Mouse (Mus musculus) embryo, embryonic 10.5 days (tissue): ENCODE measurements around the gene Sprr2j-ps.
A peak's percentile ranks its signal among the peaks of the same experiment; 100 is the strongest.

ENCODE experiments used
- DNase-seq: peaks from one replicate; pipeline ENCODE4 v3.0.0-alpha.2; 2015; ENCODE audit warnings: low spot score

The Sprr2j-ps gene

DNA sequence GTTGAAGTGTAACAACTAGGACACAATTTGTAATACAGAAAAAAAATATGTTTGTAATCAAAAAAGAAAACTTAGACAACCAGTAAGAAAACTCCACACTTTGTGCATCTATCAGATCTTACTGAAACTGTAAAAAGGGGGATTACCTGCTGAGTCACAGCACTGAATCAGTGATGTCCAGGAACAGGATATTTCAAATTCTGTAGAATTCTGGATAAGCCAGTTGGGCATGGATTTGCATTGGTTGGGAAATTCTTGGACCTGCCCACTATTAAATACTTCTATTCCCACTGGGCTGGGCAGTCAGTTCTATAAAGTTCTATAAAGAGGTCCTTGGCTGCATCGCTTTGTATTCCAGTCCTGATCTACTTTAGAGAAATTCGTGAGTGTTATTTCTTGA, at the start of gene Sprr2j-ps:
Gene Sprr2j-ps (plus strand): TSS at position 301 of the 400 bp plus-strand sequence.
- DNase-seq, result no peak

- DNase-seq, result no peak
Observed at GRCm38 (mm10) chr3:92373613-92374012, 44.3 kb upstream of the Sprr2j-ps start.

DNA sequence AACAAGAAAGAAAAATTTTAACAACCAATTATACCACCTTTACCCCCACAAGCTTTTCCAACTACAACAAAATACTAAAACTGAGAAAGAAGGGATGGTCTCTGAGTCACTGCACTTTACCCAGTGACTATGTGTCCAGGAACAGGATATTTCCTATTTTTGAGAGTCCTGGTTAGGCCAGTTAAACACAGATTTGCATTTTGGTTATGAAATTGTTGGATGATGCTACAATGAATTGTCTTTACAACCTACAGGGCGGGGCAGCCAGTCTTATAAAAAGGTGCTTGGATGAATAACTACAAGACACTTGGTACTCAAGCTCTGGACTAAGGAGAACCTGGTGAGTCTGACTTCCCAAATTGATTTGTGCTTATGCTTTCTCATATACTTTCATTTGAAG, 32.5 kb upstream of the Sprr2j-ps start, which contains the start of gene Sprr2h:
Gene Sprr2h (plus strand): TSS at position 301 of the 400 bp plus-strand sequence.
- DNase-seq, result no peak

DNA sequence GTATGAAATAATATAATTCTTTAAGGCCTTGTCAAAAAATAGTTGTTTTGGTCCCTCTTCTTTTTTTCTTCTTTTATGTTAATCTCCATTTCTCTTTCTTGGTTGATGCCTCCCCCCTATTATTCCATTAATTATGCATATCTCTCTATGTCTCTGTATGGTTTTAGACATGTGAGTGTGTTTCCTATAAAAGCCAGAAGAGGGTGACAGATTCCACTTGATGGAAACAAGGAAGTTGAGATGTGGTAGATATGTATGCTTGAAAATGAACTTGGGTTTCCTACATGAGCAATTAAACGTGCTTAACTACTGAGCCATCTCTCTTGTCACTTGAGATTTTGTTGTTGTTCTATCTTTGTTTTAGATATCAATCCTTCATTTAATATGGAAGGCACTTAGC, 23.6 kb upstream of the Sprr2j-ps start:
- DNase-seq, result peak; percentile 7

- no peak for DNase-seq
Observed at GRCm38 (mm10) chr3:92407691-92408090, 10.2 kb upstream of the Sprr2j-ps start, which contains the start of gene Sprr2i. Sprr2i (plus strand) TSS chr3:92407991.

DNA sequence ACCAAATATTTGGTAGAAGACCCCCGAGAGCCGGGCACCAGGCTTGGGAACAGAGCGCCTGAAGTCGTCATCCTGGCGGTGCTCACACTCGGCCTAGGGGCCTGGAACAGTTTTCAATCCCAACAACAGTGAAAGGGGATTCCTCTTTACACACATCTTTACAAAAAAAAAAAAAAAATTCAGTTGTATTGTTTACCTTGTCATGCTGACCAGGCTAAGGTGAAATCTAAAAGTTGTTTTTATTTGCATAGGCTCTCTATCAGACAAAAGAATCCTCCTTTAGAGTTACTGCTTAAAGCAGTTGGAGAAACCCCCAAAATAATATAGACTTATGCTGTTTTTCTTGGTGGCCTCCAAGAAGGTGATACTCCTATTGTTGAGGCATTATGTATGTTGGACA, 11.4 kb downstream of the Sprr2j-ps start, which contains the start of gene Gm9774:
Gene Gm9774 (minus strand): TSS at position 101 of the 400 bp plus-strand sequence.
- no peak for DNase-seq

DNA sequence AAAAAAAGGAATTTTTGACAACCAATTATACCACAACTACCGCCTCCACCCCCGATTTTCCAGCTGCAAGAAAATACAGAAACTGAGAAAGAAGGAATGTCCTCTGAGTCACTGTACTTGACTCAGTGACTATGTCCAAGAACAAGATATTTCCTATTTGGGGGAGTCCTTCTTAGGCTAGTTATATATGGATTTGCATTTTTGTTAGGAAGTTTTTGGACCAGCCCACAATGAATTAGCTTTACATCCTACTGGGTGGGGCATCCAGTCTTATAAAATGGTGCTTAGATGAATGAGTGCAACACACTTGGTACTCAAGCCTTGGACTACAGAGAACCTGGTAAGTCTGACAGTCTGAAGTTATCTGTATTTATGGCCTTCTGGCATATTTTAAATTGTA, 14.4 kb downstream of the Sprr2j-ps start, which contains the start of gene Sprr2k:
Gene Sprr2k (plus strand): TSS at position 301 of the 400 bp plus-strand sequence.
- DNase-seq, result no peak

DNA sequence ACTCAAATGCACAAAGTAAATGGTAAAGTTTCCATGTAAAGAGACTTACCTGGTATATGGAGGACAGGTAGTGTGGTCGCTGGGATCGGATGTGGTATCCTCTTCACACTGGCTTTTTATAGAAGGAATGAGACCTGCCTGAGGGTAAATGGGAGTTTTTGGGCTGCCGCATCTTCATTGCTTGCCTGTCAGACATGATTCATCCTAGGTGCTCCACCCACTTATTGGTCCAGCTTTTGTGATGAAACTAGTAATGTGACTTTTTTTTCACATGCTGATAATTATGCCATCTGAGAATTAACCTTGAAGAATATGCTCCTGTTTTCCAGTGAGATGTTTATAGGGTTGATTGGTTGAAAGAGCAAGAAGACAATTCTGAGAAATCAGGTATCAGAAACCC, 20.8 kb downstream of the Sprr2j-ps start, which contains the start of gene Sprr1b:
Gene Sprr1b (minus strand): TSS at position 101 of the 400 bp plus-strand sequence.
- DNase-seq, result no peak

GRCm38 (mm10) chr3:92440177-92440576, 22.3 kb downstream of the Sprr2j-ps start:
- DNase-seq, result no peak

DNA sequence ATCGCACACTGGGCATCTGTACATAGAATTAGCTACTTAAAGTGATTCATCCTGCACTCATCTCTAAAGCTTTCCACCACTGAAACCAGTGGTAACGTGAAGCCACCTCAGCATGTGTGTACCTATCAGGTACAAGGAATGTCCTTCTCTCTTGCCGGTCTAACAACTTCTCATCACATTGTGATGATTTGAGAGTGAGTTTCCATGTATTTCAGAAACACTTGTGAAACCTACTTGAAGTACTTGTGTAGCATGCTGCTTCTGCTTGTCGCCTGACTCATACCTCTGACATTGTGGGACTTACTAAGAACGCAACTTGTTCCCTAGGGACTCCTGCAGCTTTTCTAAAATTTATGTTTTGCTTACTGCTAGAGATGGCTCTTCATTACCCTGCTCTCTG, 37.3 kb downstream of the Sprr2j-ps start:
- no peak for DNase-seq

DNA sequence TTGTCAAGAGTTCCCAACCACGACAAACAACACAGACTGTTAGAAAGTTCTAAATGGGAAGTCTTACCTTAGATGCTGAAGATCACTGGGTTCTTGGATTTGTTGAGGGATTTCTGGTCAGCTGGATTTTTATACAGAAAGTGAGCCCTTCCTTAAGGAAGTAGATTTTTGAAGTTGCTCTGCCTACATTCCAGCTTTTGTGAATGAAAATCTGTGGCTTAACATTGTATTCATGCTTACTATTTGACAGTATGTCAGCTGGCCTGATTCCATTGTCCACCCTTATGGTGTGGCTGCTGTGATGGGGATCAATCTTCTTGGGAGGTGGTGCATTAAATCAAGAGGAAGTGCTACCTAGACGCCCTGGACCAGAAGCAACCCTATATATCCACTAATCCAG, 40.7 kb downstream of the Sprr2j-ps start, which contains the start of gene Sprr3:
Gene Sprr3 (minus strand): TSS at position 101 of the 400 bp plus-strand sequence.
- DNase-seq, result no peak

GRCm38 (mm10) chr3:92466576-92466975, 48.7 kb downstream of the Sprr2j-ps start:
- no peak for DNase-seq

GRCm38 (mm10) chr3:92467424-92467823, 49.5 kb downstream of the Sprr2j-ps start:
- no peak for DNase-seq
